Mouse (Mus musculus): ENCODE data around the gene Zcchc18. TPM values are rescaled to one million over a fixed set of nuclear protein-coding genes. Genes with fewer than 3 reads are reported as not detected.
A peak's percentile ranks its signal among the peaks of the same experiment; 100 is the strongest.

The Zcchc18 gene
- polyA plus RNA-seq, 1 experiment, result not detected

DNA sequence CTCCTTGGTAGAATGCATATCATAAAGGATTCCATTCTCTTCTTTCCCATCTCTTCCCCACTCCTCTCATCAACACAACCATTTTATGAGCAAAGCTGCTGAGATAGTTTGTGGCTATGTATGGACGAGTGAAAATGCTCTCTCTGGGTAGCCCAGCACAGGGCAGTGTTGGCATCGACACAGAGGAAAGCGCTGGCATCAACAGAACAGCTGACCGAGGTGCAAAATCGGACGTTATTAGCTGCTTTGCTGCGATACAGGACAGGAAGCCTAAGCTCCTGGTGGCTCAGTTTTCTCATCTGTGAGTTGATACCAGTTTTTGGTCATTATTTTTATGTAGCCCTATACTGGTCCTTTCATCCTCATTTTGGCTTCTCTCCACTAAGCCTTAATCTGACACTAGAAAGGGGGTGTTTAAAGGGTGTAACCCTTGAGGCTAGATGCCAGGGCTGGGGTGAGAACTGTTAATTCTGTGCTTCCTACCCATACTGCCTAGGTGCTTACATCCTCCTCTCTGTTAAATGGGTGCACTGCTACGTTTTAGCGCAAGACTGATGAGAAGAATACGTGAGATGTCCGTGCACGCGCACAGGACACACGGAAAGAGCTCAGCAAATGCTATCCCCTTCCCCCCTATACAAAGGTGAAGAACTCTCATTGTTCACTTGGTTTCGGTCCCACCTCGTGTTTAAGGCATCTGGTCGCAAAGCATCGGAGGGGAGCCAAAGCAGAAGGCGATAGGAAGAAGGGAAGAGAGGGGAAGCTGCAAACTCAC is 577 bp upstream of the Zcchc18 start:
- Histone ChIP-seq H3K9me3 (no peaks in the 10 kb centered on the region), H3K4me3 (replicated peaks) (peak overlapping the region; percentile 86), H3K4me1 (peaks cover 15% of the 10 kb centered on the region), H3K27me3 (replicated peaks) (peaks cover 24% of the 10 kb centered on the region), H3K36me3 (replicated peaks; ENCODE audit: low read length) (no peaks in the 10 kb centered on the region)
- TF ChIP-seq FLI1 (IDR thresholded peaks at IDR 0.05; ENCODE audit: low read length) (no peak), GATA1 (IDR thresholded peaks at IDR 0.05; ENCODE audit: borderline replicate concordance, low read length) (no peak)

DNA sequence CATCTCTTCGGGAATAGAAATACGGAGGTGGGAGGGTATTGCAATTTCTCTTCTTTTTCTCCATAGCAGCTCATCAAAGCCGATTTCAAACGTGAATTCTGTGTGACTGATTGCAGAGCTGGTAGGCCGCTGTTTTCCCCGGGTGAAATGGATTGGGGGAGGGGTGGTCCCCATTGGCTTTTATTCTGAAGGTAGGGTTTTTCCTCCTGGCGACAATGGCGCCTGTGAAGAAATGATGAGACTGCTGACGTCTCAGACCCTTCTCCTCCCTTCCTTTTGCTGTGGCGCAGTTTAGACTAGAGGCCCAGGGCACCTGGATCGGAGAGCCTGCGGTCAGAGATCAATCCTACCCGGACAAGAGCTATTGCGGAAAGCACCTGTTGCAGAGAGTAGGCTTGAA is 686 bp downstream of the Zcchc18 start:
- Histone ChIP-seq H3K9me3 (no peaks in the 10 kb centered on the region), H3K4me1 (peaks cover 15% of the 10 kb centered on the region), H3K27me3 (replicated peaks) (peaks cover 24% of the 10 kb centered on the region), H3K4me3 (replicated peaks) (no peak overlapping the region), H3K36me3 (replicated peaks; ENCODE audit: low read length) (peaks cover 1% of the 10 kb centered on the region)
- no peak for TF ChIP-seq FLI1 (IDR thresholded peaks at IDR 0.05; ENCODE audit: low read length)
- TF ChIP-seq GATA1 (IDR thresholded peaks at IDR 0.05; ENCODE audit: borderline replicate concordance, low read length), result no peak

DNA sequence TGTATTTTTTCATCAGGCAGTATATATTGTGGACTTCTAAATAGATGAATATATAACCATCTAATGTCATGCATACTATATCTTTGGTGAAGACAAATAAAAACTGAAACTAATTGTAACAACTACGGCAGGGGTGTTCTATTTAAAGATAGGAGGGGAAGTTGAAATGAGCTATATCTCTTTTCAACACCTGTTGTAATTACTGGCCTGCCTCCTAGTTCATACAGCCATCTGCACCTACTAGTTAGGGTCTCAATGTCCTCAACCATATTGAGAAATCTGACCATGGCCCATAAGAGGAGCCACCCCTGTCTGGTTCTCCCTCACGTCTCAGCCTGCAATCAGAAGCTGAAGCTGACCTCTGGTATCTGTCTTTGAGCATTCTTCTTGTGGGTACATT is 3.3 kb downstream of the Zcchc18 start:
- Histone ChIP-seq H3K9me3 (no peaks in the 10 kb centered on the region), H3K4me3 (replicated peaks) (no peak overlapping the region), H3K36me3 (replicated peaks; ENCODE audit: low read length) (peaks cover 11% of the 10 kb centered on the region), H3K4me1 (peaks cover 15% of the 10 kb centered on the region), H3K27me3 (replicated peaks) (peaks cover 21% of the 10 kb centered on the region)
- TF ChIP-seq FLI1 (IDR thresholded peaks at IDR 0.05; ENCODE audit: low read length) (no peak), GATA1 (IDR thresholded peaks at IDR 0.05; ENCODE audit: borderline replicate concordance, low read length) (no peak)

DNA sequence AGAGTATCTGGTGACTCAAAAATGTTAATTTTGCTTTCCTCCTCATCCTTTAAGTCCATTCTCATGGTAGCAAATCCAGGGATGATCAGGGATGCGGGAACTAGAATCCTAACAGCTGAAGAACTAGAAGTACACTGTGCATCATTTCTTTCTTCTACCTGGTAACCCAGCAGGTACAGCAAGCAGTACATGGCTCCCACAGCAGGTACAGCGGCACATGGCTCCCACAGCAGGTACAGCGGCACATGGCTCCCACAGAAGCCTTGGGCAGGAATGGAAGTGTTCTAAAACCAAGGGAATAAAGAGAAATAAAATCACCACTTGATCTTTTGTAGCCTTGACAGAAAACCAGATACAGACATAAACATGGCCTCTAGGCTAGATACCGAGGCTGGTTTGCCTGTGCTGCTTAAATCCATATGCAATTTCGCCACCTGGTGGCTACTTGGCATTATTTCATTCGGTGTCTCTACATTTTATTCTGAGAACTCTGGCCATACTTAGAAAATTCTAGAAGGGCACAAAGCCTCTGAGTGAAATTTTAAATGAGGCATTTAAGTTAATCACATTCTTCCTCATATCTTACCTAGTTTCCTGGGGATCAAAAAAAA is 22.2 kb downstream of the Zcchc18 start:
- Histone ChIP-seq H3K36me3 (replicated peaks; ENCODE audit: low read length) (peaks cover 50% of the 10 kb centered on the region), H3K4me3 (replicated peaks) (no peak overlapping the region), H3K27me3 (replicated peaks) (no peaks in the 10 kb centered on the region), H3K9me3 (no peaks in the 10 kb centered on the region), H3K4me1 (no peaks in the 10 kb centered on the region)
- TF ChIP-seq GATA1 (IDR thresholded peaks at IDR 0.05; ENCODE audit: borderline replicate concordance, low read length) (no peak), FLI1 (IDR thresholded peaks at IDR 0.05; ENCODE audit: low read length) (no peak)

DNA sequence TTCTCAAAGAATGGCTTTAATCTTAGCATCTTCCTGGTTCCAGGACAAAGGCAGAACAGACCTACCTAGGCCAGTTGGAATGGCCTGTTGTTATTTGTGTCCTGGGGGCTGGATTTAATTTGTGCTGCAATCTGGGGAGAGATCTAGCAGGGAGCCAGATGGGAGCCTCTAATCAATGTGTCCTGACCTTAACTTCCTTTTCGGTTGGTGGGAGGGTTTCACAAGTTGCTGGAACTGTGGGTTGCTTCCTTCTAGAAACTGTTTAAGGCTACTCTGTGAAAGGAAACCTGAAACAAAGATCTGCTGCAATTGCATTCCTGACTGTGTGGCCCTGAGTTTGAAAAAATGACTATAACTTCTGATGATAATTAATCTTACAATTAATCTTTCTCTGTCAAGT is 24.7 kb downstream of the Zcchc18 start:
- H3K36me3 ChIP-seq (replicated peaks; ENCODE audit: low read length), result peaks cover 33% of the 10 kb centered on the region
- peaks cover 2% of the 10 kb centered on the region for H3K27me3 ChIP-seq (replicated peaks)
- no peaks in the 10 kb centered on the region for H3K9me3 ChIP-seq
- H3K4me3 ChIP-seq (replicated peaks), result no peak overlapping the region
- no peaks in the 10 kb centered on the region for H3K4me1 ChIP-seq
- TF ChIP-seq GATA1 (IDR thresholded peaks at IDR 0.05; ENCODE audit: borderline replicate concordance, low read length) (no peak), FLI1 (IDR thresholded peaks at IDR 0.05; ENCODE audit: low read length) (no peak)

DNA sequence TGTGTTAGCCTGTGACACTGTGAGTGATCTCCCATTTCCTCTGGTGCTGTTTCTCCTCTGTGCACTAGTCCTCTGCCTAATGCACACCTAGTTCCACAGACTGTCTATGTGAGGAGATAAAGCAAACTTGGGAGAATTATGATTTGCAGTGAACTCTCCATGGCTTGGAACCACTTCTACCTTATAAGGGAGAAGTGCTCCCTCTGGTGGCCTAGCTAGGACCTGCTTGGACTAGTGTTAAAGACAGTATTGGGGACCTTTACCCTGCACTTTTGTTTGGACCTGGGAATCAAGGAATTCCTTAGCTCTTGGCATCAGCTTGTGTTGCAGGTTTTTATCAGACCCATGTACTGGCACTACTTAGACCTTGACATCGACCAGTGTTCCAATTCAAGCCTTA is 26.4 kb downstream of the Zcchc18 start:
- Histone ChIP-seq H3K36me3 (replicated peaks; ENCODE audit: low read length) (peaks cover 22% of the 10 kb centered on the region), H3K27me3 (replicated peaks) (peaks cover 2% of the 10 kb centered on the region), H3K4me1 (no peaks in the 10 kb centered on the region), H3K4me3 (replicated peaks) (no peak overlapping the region), H3K9me3 (no peaks in the 10 kb centered on the region)
- no peak for TF ChIP-seq FLI1 (IDR thresholded peaks at IDR 0.05; ENCODE audit: low read length)
- TF ChIP-seq GATA1 (IDR thresholded peaks at IDR 0.05; ENCODE audit: borderline replicate concordance, low read length), result no peak

DNA sequence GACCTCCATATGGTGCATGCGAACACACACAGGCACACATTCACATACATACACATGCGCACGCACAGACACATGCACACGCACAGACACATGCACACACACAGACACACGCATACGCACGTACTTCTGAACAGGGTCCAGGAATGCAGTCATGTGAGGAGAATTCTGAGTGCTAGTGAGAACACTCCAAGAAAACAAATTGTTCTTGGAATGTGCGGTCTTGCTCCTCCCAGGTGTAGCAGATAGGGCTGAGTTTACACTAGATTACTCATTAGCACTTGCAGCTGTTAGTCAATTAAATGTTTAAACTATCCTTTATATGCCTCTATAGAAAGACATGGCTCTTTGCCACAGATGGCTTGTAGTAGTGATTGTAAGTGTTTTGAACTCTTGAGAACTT is 38.0 kb downstream of the Zcchc18 start:
- Histone ChIP-seq H3K36me3 (replicated peaks; ENCODE audit: low read length) (peaks cover 46% of the 10 kb centered on the region), H3K4me1 (0 out of 2 replicates have a peak, but pooled peaks cover 3% of the 10 kb centered on the region), H3K27me3 (replicated peaks) (peaks cover 4% of the 10 kb centered on the region), H3K9me3 (no peaks in the 10 kb centered on the region), H3K4me3 (replicated peaks) (no peak overlapping the region)
- no peak for TF ChIP-seq GATA1 (IDR thresholded peaks at IDR 0.05; ENCODE audit: borderline replicate concordance, low read length)
- no peak for TF ChIP-seq FLI1 (IDR thresholded peaks at IDR 0.05; ENCODE audit: low read length)

DNA sequence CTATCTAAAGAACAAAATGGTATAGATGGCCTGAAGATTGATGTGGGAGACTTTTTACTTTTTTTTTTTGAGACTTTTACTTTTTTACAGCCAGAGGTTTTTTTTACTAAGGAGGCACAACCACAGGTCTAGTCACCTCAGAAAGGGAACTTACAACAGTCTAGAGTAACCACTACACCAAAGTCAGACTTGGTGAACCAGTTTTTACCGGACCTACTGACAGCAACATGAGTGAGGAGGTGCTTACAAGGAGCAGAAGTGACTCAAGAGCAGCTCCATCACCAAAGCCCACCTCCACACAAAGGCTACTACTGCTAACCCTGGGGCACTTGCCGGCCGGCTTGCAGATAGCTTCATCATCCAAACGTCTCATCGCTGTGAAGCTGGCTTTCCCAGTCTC is 38.8 kb downstream of the Zcchc18 start:
- Histone ChIP-seq H3K9me3 (no peaks in the 10 kb centered on the region), H3K4me1 (peaks cover 10% of the 10 kb centered on the region; the same call in 1 of the 2 replicates), H3K36me3 (replicated peaks; ENCODE audit: low read length) (peaks cover 42% of the 10 kb centered on the region), H3K4me3 (replicated peaks) (no peak overlapping the region), H3K27me3 (replicated peaks) (peaks cover 4% of the 10 kb centered on the region)
- TF ChIP-seq GATA1 (IDR thresholded peaks at IDR 0.05; ENCODE audit: borderline replicate concordance, low read length) (no peak), FLI1 (IDR thresholded peaks at IDR 0.05; ENCODE audit: low read length) (no peak)

DNA sequence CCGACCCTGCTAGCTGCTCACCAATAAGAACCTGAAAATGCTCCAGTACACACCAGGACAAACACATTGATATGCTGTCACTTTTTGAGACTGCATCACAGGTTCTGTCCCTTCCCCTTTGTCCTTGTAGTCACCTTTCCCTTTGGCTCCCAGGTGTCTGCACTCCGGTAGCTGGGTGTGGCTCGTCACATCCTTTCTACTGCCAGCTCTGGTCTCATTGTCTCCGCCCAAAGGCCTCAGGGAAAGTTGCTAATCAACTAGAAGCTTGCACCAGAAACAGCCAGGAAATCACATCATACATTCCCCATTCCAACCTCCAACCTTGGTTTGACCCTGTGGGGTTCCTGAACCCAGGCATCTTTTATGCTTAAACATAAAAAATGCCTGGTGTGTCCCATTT is 41.4 kb downstream of the Zcchc18 start:
- Histone ChIP-seq H3K27me3 (replicated peaks) (peaks cover 4% of the 10 kb centered on the region), H3K4me3 (replicated peaks) (no peak overlapping the region), H3K9me3 (no peaks in the 10 kb centered on the region), H3K36me3 (replicated peaks; ENCODE audit: low read length) (peaks cover 20% of the 10 kb centered on the region), H3K4me1 (peaks cover 12% of the 10 kb centered on the region; the same call in 1 of the 2 replicates)
- TF ChIP-seq FLI1 (IDR thresholded peaks at IDR 0.05; ENCODE audit: low read length), result no peak
- TF ChIP-seq GATA1 (IDR thresholded peaks at IDR 0.05; ENCODE audit: borderline replicate concordance, low read length), result no peak

DNA sequence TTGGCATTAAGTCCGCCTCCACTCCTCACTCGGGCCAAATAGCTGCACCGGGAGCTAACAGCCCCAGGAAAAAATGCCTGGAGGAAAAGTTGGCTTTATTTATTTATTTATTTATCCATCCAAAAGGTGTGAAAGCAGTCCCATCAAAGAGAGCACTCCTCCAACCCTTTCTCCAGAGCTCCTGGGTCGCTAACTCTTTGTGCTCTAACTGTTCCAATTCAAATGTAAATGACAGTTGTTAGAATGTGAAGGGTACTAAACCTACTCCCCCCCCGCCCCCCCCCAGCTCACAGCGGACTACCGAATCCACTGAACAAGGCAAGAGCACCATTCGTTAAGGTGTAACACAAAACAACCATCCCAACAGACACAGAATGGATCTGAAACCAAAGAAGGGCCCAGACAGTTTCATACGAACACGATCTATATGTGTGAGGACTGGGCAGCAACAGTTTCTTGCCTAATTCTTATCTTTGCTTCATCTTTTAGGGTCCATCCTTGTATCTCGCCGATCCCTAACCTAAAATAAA is 44.6 kb downstream of the Zcchc18 start:
- peaks cover 2% of the 10 kb centered on the region for H3K27me3 ChIP-seq (replicated peaks)
- TF ChIP-seq GATA1 (IDR thresholded peaks at IDR 0.05; ENCODE audit: borderline replicate concordance, low read length) (no peak), FLI1 (IDR thresholded peaks at IDR 0.05; ENCODE audit: low read length) (no peak)
- H3K4me1 ChIP-seq, result peaks cover 12% of the 10 kb centered on the region; the same call in 1 of the 2 replicates
- no peaks in the 10 kb centered on the region for H3K9me3 ChIP-seq
- peak overlapping the region; percentile 94 for H3K4me3 ChIP-seq (replicated peaks)
- no peaks in the 10 kb centered on the region for H3K36me3 ChIP-seq (replicated peaks; ENCODE audit: low read length)

Measured in megakaryocyte, embryonic 14.5 days (primary cell).